Mouse (Mus musculus): ENCODE results near the gene Radil.

DNA sequence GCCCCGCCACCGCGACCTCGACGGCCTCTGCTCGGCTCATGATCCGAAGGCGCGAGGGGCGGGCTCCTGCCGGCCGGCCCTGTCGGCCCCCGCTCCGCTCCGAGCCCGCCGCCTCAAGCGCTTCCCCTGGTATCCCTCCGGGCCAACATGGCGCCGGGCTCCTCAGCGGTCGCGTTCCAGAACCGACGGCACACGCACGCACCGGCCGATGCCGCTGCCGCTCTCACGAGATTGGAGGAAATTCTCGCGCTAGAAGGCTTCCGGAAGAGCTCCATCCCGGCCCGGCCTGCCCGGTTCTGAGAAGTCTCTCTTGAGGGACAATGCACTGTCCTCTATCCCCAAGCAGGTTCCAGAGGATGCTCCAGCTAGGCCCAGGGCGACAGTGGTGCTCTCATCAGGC is 21.0 kb downstream of the Radil start, which contains the start of gene Papolb:
- TF ChIP-seq POLR2A (IDR thresholded peaks at IDR 0.05; ENCODE audit: borderline replicate concordance, insufficient read depth, low read length) = no peak
- TF ChIP-seq CTCF (IDR thresholded peaks at IDR 0.05; ENCODE audit: borderline replicate concordance, insufficient read depth, low read depth, low read length) = no peak
